Mouse (Mus musculus) T-helper 1 cell (primary cell): ENCODE results near the gene Rubcn.

ENCODE experiments used
- in situ Hi-C: fragments of 300-600 bp; cut with MboI, MseI; formaldehyde crosslinking; loops from one replicate; pipeline ENCODE4 v1.15.1; 2025; ENCODE audit warnings: high pct_unique_total_duplicates

Rubcn gene

DNA sequence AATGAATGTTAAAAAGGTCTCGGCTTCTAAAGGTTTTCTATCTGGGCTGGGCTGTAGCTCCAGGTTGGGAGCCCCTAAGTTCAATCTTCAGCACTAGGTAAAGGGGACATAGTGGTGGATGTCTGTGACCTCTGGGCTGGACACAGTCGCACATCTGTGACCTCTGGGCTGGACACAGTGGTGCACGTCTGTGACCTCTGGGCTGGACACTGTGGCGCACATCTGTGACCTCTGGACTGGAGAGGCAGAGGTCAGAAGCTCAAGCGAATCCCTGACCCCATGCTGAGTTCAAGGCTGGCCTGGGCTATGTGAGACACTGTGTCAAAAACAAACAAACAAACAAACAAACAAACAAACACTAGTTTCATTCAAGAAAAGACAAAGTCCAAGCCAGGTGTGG, 7.3 kb downstream of the Rubcn start:
- in situ Hi-C loops = no loop called here

DNA sequence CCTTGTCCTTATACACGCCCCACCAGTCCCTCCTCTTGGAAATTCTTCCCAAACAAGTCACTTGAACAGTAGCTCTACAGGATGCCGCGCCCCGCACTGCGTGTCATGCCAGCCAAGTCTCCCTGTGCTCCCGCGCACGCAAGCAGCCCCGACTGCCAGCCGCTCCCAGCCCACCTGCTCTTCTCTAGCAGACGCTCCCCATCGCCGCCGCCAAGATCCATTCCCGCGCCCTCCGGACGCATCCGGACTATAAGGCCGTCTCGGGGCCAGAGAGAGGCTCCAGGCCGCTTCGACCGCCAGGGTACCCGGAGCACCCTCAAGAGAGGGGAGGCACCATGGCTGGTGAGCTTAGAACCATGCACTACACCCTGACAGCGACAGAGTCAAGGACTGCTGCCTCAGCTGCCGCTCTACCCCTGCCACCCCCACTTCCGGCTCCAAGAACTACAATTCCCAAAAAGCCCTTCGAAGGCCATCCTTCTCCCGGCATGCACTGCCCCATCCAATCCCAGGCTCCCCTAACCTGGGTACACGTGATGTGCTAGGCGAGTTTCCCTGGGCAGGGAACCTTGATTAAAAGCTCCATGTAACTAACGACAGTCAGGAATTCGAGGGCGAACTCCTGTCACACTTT, 9.5 kb downstream of the Rubcn start:
- in situ Hi-C loops = no loop called here

DNA sequence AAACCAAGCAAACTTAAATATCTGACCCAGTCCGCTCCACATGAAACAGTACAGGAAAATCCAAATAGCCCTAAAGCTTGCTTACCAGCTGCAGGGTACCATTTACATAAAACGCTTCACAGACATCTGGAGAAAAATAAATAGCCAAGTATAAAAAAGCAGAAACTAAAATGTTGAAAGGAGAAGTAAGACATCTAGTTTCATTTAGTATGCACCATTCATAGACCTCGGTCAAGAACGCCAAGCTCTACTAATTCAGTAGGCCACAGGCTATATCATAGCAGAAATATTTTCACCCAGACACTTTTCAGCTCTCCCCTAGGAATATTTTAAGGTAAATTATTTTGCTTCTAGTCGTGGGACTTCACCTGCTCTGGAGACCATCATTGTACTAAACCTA, 10.9 kb downstream of the Rubcn start:
- in situ Hi-C loops = no loop called here

DNA sequence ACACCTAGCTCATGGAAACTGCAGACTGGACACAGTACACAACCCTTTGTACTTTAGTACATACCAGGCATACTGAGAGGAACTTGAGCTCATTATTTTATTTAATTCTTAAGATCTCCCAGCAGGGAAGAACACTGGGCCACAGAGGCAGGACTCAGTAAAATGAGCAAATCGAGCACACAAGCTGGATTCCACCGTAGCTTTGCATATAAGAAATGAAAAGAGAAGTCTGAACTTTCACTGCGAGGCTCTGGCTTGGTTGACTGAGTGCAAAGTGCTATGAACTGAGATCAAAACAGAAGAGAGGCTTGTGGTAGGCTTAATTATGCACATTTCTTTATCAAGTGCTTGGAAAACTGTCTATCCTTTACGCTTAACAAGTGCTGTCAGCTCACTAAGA, 12.2 kb downstream of the Rubcn start:
- in situ Hi-C loops = no loop called here

DNA sequence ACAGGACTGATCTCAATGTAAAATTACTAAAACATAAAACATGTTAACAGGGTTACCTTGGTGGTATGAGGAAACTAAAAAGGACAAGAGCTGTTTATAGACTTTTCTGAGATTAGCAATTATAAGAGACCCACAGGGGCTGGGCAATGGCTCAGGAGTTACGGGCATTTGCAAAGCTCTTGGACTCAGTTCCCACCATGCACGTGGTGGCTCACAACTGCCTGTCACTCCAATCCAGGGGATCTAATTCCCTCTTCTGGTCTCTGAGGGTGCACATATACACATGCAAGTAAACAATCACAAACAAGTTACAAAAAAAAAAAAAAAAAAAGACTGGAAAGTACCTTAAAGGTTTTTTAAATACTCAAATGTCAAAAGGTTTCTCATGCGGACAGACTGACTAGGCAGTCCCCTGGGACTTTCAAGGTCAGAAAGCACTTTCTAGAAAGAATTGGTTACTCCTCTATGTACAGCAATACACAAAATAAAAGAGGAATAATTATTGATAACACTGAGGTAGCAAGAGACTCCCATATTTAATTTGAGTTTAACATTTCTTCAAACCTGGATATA, 15.7 kb downstream of the Rubcn start:
- in situ Hi-C loops = no loop called here

DNA sequence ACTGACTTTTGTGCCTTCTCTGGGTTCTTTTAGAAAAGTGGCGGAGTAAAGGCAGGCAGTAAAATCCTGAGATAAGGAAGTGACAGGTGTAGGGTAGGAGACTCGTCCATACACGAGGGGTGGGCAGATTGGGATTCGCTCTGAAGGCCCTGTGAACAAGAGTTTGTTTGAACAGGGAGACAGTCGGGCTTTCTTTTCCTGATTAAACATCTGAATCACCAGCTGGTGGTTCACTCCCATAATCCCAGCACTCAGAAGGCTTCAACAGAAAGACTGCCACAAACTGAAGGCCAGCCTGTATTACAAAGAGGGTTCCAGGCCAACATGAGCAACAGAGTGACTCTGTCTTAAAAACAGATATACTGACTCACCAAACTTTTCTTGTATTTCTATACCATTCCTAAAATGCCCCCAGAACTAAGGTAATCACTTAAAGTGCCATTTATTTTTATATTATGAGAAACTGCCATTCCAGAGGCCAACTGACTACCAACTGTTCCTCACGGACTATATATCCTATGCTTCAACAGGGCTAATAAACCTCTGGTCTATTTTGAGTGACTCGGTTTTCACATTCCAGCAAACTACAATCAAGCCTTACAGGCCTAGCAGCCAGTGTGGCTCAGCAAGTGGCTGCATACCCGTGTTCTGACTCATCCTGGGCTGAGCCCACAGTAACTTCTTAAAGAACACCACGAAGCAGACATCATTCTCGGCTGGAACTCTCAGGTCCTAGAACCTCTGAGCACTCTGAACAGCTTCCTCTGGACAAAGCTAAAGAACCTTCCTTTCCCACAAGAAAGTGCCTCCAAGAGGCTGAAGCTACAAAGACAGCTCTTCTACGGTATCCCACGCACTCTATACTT, 18.6 kb downstream of the Rubcn start:
- in situ Hi-C loops = no loop called here

DNA sequence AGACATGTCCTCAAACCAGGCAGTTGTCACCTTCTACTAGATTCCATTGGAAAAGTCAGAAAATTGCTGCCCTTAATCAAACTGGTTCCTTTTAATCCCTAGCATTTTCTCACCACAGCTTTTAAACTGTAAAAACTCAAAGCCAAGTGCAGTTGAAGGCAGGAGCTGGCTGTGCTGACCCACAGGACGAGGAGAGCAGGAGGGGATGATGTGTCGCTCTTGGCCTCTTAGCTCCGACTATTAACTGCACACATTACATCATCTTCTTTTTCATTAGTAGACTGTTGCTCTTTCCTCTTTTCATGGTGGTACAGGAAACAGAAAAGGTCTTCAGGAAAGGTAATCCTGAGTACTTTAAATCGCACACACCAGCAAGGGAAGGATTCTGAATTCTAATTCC, 19.2 kb downstream of the Rubcn start:
- in situ Hi-C loops = no loop called here

DNA sequence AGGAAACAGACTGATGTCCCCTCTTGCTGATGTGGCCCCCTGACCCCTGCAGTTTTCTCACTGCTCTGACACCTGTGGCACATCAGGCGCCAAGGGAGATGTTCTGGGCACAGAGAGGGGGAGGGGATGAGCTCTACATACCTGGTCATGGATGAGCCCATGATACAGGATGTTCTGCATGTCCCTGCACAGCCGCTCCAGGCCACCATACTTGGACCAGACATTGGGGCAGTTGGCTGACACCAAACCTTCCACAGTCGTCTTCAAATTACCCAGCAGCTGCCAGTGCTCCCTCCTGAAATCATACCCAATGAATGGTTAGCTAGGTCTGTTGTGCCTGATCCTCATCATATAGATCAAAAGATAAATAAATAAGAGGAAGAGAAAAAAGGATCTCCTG, 20.8 kb downstream of the Rubcn start:
- in situ Hi-C loops = no loop called here

DNA sequence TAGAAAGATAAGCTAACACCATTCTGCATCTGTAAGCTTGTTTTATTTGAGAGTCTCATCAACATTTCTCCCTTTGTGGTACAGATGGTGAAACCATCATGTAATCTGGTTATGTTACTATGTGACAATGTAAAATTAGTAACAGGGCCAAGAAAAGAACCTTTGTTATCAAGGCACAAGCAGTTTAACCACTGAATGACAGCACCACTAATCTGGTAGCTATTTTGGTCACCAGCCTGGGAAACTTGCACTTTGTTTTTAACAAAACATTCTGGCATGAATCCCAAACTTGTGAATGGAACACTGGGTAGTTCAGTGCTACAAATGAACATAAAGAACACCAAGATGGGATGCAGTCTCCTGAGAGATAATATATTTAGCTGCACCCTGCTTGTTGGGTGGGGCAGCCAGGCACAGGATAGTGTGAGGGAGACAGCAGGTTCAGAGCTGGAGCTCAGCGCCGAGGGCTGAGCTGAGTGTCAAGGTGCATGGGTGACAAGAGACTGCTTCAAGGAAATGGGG, 23.5 kb downstream of the Rubcn start:
- in situ Hi-C loops = no loop called here

DNA sequence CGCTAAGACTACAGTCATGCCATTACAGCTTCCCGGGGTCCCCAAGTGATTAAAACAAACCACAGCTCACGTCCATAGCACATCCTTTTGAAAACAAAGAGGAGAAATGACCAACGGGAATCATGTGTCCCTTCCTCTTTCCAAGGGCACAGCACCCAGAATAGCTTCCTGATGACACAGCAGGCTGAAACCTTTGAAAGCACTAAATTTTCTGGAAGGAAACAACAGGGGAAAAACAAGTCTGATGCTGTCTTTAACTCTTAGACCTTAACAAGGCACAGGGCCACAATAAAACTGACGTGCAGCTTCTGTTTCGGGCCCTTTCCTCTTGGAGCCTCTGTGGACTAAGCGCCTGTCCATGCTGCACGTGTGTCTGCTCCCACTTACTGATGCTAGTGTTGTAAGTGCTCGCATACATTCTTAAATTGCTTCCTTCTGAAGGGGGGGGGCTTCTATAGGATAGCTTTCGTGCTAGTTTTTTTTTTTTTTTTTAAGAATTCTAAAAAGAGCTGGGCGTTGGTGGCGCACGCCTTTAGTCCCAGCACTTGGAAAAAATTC, 24.0 kb downstream of the Rubcn start:
- in situ Hi-C loops = no loop called here

DNA sequence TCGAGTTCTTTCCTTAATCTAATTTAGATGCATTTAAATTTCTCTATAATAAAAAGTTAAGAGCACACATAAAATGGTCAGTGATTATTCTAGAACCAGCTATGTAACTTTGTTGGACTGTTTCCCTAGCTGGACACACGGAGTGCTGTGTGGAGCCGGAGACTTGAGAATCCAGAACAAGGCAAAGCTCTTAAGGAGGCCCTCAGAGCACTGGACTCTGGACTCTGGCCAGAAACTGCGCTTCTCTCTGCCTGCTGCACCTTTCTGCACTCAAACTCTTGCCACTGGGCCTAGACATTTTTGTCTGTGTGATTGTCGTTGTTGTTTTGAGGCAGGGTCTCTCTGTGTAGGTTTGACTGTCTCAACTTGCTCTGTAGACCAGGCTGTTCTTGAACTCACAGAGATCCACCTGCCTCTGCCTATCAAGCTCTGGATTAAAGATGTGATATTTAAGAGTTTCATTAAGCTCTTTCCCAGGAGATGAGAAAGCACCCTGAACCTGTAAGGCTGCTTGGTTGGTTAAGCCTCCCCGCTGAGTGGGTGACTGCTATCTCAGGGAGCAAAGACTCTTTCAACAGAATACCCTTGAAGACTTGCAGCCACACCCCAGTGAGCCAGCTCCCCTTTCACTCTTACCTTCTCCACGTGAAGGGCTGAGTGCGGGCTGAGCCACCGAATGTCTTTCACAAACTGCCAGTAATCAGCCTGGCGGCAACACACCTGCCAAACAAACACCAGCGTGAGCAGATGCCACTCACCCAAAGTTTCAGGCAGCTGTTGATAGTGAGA, 28.3 kb downstream of the Rubcn start:
- in situ Hi-C loops = no loop called here

DNA sequence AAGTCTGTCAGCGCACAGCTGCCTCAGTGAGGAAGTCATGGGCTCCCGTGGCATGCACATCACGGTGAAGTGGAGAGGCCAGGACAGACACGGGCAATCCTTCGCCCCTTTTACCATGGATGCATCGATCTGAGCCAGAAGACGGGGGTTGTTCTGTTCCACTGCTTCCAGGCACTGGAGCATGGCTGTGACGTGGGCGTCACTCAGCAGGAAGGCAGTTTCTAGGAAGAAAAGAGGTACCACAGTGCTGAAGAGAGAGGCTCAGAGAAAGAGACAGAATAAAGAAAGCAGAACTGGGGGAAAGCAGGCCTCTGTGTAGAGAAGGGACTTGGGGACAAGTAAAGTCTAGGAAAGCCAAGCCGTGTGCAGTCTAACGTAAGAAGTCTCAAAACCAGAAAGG, 30.5 kb downstream of the Rubcn start:
- in situ Hi-C loops = no loop called here

DNA sequence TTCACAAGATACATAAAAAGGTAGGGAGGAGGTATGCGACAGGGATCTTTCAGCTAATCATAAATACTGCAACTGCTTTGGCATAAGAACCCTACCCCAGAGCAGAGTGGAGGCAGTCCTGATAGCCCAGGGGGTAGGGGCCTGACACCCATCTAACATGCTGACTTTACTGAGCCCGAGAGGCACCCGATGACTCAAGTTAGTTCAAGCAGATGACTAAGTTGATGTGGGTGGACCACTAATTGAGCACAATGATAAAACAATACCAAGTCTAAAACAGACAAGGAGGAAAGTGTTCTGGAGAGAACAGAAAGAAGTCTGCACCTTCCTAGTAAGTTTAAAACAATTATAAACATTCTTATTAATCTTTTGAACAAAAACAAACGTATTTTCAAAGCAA, 46.1 kb downstream of the Rubcn start:
- in situ Hi-C loops = no loop called here

DNA sequence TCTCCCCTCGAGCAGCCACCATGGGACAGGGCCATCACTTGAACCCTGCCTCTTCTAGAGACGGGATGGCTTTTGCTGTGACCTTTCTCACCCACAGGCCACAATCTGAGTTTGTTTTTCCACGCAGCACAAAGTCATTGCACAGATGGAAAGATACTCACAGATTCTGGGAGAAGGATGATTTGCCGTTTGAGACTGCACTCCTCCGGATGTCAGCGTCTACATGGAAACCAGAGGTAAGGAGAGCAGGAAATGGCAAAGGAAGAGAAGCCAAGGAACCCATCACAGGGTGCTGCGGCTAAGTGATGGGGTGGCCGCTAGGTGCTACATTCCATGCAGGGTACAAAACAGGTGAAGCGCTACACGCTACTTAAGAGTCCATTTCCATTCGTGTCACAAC, 48.5 kb downstream of the Rubcn start:
- in situ Hi-C loops = no loop called here

DNA sequence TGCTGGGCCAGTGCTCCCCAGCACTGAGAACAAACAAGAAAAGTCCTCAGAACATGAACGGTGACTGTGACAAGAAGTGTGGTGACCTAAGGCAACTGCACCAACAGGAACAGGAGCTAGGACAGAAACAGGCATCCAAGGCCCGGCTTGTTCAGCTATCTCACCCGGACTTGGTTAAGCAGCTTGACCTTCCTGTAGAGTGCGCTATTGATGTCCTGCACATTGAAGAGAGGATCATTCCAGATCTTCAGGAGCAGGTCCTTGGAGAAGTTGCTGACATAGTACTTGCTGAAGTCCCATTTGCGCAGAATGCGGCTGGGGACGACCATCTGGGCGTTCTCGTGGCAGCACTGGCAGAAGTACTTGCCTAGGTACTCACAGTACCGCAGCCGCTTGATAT, 51.0 kb downstream of the Rubcn start:
- in situ Hi-C loops = no loop called here

DNA sequence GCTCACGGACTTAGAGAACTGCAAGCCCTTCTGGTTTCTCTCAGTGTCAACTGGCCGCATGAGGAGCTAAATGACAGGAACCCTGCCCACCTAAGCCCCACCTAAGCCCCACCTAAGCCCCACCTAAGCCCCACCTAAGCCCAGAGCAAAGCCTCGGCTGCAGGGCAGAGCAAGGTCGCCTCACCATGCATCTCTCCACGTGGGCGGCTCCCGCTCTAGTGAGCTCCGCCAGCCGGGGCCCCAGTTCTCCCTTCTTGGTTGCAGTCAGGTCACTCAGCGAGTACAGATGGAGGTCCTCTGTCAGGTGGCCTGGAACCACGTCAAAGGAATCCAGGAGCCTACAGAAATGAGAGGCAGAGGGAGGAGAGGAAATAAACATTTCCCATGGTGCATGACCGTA, 52.2 kb downstream of the Rubcn start:
- in situ Hi-C loops = no loop called here

DNA sequence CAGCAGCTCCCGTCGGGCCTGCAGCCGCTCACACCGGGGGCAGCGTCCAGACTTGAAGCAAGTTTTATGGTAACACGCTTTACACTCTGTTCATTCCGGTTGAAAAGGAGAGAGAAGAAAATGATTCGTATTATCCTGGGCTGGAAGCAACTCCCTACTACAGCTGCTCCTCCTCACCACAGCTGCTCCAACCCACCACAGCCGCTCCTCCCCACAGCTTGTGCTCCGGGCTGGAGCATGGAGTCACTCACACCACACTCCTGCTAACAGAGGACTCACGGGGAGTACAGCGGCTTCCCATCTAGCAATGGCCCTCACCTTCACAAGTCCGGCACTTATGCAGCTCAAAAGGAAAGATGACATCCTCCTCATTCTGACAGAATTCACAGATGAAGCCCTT, 53.5 kb downstream of the Rubcn start:
- in situ Hi-C loops = no loop called here

DNA sequence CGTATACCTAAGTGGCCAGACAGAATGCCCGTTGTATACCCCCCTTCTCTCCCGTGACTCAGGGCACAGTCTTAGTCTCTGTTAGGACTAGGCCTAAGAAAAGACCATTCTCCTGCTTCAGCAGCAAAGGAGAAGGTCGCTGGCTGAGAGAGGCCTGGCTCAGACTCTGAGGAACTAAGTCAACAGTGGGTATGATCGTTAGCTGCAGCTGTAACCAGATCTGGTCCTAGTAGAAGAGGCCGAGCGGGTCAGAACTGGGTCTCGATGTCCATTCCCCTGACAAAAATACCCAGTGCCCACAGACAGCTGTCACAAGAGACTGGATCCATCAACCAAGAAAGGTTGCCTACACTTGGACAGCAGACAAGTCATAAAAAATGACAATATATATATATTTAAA, 54.1 kb downstream of the Rubcn start:
- in situ Hi-C loops = no loop called here

DNA sequence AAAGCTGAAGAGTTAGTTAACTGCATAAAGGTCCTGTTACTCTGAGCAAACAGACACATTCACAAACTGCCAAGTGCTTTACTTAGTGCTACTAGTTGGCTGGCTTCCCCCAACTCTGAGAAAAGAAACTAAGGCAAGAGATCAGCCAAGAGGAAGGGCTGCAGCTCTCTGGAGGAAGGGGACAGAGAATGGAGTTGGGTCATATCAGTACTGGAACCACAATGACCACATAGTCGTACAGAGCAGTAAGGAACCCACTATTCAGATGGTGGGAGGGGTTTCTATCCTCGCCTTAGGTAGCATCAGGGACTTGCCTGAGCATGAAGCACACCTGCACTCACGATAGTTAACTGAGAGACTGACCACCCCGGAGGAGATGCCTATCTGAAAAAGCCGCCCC, 54.7 kb downstream of the Rubcn start:
- in situ Hi-C loops = no loop called here

DNA sequence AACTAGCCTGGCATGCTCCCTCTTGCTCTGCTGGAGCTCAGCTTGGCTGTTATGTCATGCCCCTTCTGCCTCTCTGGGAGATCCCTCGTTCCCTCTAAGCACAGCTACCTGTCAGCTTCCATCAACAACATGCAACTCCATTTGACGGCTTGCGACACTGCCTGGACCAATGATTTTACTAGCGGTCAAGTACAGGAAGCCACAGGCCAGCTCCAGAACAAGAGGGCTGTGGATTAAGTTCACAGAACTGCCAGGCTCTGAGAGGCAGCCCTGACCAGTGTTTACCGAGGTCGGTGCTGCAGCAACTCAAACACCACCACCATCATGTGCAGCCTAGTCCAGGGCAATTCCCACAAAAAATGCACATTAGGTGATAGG, 55.1 kb downstream of the Rubcn start:
- in situ Hi-C loops = no loop called here

DNA sequence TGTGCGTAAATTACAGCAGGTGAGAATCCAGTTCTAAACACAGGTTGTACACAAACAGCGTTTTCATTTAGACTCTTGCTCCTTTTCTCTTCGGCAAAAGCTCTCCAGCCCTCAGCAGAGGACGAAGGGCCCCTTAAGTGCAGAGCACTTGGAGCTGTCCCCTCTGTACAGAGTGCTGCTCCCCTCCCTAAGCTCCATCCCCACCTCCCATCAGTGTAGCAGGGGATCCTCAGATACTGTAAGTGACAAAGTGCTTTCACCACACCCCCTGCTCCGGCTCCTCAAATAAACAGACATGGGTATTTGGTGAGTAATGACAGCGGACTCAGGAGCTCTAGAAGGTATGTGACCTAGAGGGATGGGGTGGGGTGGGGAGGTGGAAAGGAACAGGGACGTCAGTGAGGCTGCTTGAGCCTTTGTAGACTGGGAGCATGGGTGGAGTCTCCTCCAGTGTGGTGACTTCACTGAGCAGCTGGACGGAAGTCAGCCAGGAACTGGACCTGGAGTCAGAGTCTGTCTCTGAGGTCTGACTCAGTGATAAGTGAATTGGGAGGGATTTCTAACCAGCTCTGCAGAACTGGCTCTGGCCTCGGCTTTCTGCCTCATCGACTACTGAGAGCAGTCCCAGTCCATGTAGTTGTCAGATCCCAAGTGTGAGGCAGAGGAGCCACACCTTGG, 55.7 kb downstream of the Rubcn start:
- in situ Hi-C loops = no loop called here
